Mouse (Mus musculus) spleen, adult 12 weeks (tissue): ENCODE measurements around the gene Hist1h2bn.

Experiments
- DNase-seq: peaks from one replicate; pipeline ENCODE4 v3.0.0; 2022; ENCODE audit warnings: low spot score

The Hist1h2bn gene

DNA sequence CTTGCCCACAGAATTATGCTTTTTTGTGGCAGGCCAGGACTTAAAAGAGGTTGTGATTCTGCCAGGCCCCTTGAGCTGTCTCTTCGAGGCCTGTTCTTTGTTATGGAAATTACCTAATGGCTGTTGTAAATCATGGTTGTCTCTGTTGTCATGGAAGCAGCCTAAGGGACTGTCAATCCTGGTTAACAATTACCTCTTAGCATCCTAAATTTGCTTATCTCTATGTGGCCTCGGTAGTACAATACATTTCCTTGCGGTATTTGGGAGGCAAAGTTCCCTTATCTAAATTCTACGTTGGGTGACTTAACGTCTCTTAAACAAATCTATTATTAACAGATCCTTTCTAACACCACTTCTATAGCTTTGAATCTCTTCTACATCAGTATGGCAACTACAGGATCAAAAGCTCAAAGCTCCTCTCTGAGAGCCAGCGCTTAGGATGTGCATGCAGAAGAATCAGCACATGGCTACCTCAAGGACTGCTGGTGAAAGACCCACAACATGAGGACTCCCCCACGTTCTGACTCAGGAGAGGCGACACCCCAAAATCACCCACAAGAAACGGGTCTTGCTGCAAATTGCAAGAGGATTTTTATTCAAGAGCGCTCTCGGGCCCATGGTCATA lies 25.9 kb upstream of the Hist1h2bn start:
- DNase-seq, result no peak

DNA sequence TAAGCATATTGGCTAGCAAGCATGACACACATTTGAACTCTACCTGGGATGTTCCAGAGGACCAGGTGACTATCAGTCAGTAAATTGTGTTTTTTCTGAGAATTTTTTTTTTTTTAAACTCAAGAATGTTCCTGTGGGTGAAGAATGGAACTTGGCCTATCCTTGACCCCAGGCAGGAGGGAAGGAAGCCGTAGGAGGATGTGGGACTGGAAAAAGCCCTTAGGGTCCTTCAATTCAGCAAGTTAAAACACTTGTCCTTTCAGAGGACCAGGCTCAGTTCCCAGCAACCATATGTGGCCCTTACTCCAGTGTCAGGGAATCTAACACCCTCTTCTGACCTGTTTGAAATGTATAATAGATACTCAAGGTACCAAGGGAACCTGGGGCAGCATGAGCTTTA lies 24.4 kb upstream of the Hist1h2bn start:
- DNase-seq, result no peak

DNA sequence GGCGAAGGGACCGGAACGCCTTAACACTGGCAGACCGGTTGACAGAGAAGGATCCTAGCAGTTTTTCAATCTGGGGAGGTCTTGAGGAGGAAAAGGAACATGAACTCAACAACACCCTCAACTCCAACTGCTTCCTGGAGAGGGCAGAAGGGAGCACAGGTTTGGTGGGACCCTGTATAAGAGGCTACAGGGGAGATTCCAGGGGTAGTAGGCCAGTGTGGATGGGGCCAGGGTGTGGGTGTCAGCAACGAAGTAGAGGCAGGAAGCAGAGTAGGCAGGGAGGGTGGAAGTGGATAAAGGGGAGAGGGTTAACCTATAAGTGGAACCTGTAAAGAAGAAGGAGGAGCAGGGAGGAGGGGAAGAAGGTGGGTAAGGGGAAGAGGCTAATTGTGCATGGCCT lies 20.5 kb upstream of the Hist1h2bn start:
- no peak for DNase-seq

DNA sequence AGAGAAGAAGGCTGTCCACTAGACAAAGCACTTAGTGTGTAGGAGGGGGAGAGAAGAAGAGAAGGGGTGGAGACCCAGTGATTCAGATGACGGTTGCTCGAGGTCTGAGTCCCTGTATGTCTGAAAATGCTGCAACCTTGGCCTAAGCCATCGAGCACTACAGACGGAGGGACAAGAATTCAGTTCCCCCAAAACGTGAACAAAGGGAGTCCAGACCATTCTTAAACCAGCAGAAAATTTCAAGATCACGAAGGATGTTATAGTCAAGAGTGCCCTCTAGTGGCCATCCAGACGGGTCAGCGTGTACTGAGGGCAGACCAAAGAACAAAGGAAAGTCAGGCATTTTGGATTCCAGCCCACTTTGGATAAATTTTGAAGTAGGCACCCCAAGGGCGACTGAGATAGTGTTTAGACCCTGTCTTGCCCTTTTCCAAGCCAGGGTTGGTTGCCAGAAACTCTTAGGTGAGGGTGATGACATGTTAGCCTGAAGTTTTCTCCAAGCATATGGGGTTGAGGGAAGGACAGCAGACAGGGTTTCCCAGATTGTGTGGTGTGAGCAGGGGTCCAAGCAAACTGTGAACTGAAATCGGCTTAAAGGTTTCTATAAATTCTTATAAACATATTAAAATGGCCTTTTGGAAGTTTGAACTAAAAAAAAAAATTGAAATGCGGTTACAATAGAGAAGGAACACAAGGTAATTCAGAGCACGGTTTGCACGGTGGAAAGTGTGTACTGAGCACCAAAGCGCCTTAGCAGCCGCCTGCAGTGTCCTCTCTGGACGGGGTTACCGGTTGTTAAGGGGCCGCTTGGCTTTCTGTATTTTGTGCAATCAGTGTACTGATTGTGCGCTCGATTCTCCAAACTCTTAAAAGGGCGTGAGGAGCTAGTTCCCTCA lies 19.7 kb upstream of the Hist1h2bn start:
- peak; percentile 72 for DNase-seq

DNA sequence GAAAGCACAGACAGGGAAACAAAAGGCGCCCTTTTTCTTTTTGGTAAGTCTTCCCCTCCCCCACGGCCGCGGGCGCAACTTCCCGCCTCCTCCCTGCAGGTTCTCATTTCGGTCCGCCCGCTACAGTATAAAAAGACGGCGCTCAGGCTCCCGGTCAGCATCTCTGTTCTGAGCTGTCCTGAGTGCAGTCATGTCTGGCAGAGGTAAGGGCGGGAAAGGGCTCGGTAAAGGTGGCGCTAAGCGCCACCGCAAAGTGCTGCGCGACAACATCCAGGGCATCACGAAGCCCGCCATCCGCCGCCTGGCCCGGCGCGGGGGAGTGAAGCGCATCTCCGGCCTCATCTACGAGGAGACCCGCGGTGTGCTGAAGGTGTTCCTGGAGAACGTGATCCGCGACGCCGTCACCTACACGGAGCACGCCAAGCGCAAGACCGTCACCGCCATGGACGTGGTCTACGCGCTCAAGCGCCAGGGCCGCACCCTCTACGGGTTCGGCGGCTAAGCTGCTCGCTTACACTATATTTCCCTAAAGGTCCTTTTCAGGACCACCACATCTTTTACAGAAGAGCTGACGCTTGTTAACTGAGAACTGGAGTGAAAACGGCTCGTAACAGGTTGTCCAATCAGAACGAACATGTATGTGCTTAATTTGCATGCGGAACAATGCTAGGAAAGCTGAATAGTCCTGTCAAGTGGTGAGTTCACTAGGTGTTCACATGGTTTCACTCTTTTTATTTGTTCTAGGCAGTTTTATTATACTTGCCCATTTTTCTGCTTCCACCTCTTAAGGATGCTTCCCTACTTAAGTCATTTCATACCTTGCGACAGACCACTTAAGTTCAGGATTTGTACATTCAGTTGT lies 18.8 kb upstream of the Hist1h2bn start, which contains the start of gene Hist1h4j:
TSS of gene Hist1h4j (plus strand) at position 159 of the 862 bp plus-strand sequence.
- DNase-seq, result peak; percentile 84

DNA sequence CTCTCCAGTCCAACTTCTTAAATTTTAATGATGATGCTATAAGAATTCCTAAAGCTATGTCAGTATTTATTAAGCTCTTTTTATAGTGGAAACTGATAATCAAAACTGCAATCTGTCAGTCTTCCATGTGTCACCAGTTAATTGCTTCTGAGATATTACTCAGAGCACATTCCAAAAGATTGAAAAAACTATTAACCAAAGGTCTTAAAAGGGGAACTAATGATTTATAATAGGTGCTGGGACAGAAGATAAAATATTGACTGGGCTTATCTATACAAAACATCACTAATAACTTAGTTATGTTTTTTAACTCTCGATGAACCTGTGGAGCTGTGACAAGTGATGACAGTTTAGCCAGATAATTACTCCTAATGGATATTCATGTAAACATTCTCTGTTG lies 8.9 kb upstream of the Hist1h2bn start:
- no peak for DNase-seq

DNA sequence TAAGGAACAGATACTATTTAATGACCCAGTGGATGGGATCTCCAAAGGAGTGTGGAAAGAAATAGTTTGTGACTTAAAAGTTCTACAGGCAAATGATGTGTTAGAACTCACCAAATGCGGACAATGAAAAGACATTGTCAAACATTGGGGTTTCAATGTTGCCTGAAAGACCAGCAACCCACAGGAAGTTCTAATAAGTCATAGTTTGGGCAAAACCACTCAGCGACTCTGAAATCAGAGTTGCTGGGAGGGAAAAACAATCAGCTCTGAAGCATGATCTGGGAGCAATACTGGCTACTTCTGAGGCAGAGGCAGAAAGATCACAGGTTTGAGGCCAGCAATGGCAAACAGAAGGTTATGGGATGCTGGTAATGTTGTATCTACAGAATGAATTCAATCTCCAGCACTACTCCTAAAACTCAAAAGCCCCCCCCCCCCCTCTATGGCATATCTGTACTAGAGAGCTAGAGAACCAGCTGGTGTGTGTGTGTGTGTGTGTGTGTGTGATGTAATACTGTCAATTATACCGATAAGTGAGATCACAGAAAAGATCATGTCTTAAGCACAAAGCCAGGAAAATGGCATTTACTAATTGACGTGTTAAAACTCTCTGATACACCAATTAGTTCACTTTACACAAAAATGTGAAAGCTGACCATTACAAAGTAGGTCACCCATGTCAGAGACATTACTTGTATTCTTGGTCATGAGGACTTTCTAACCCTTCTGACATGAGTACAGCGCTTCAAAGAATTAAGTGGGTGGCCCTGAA lies 4.3 kb upstream of the Hist1h2bn start:
- DNase-seq, result peak; percentile 13

DNA sequence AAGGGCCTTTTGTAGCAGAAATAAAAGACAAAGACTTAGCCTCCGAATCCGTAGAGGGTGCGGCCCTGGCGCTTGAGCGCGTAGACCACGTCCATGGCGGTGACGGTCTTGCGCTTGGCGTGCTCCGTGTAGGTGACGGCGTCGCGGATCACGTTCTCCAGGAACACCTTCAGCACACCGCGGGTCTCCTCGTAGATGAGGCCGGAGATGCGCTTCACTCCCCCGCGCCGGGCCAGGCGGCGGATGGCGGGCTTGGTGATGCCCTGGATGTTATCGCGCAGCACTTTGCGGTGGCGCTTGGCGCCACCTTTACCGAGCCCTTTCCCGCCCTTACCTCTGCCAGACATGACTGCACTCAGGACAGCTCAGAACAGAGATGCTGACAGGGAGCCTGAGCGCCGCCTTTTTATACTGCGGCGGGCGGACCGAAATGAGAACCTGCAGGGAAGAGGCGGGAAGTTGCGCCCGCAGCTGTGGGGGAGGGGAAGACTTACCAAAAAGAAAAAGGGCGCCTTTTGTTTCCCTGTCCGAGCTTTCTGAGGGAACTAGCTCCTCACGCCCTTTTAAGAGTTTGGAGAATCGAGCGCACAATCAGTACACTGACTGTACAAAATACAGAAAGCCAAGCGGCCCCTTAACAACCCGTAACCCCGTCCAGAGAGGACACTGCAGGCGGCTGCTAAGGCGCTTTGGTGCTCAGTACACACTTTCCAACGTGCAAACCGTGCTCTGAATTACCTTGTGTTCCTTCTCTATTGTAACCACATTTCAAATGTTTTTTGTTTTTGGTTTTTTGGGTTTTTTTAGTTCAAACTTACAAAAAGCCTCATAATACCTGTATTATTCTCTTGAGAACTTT lies 3.5 kb upstream of the Hist1h2bn start, which contains the start of gene Hist1h4k:
TSS of gene Hist1h4k (minus strand) at position 347 of the 859 bp plus-strand sequence.
- DNase-seq, result peak; percentile 86

DNA sequence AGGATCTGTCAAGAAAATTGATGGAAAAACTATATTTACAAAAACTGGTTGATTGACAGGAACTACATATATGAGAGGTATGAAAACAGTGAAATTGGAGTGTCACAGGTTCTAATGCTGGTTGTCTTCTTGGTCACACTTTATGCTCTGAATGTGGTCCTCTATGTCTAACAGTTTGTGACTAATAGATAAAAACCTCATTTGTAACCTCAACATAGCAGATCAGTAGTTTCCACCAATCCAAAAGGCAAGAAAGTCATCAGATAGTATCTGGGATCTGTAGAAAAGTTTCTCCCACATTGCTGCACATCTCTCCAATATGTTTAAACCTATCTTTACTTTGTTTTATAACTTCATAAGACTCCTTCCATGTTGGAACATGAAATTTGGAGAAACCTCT lies 2.5 kb upstream of the Hist1h2bn start:
- DNase-seq, result no peak

DNA sequence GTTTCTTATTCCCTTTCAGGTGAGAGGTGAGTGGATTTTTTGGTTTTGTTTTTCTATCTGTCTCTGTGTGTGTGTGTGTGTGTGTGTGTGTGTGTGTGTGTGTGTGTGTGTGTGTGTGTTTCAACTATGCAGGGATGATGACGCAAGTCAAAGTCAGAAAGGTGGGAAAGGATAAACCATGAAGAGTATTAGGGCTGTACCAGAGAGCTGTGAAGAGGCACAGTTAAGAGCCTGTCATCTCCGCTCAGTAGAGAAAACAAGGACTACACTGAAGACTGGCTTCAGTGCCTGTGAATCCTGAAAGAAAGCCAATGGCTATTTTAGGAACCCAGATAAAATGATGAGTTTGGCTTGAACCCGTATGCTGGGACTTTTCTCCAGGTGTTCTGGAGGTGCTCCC lies 2.1 kb upstream of the Hist1h2bn start:
- DNase-seq, result no peak

DNA sequence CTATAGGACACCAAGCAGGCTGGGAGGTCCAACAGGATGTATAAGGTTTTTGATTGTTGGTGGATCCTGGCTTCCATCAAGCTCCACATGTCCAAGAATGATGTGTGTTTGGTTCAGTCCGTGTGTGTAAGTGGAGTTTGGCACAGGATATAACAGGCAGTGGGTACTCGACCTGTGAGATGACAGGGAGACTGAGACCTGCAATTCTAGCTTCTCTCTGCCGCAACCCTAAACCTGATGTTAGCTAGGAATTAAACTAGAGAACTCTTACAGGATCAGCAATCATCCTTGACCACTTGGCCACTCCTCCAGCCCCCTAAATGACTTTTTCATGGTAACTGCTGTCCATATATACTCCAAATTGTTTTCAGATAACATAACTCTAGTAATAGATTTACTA lies 1.6 kb upstream of the Hist1h2bn start:
- DNase-seq, result peak; percentile 25

DNA sequence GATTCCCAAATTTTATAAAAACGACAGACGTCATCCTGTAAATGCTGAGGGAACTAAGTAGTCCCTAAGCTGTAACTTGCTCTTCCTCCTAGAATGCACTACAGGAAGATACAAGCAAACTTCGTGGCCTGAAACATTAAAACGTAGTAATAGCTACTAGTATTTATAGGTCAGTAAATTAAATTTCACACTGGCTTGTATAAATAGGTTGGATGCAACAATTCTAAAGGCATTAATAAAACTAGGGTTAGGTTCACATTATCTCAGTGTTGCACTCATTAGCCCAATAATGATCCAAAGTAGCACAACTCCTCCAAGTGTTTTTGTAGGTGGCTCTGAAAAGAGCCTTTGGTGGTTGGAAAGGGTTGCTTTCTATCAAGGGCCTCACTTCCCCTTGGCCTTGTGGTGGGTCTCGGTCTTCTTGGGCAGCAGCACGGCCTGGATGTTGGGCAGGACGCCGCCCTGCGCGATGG lies 836 bp upstream of the Hist1h2bn start:
- no peak for DNase-seq

DNA sequence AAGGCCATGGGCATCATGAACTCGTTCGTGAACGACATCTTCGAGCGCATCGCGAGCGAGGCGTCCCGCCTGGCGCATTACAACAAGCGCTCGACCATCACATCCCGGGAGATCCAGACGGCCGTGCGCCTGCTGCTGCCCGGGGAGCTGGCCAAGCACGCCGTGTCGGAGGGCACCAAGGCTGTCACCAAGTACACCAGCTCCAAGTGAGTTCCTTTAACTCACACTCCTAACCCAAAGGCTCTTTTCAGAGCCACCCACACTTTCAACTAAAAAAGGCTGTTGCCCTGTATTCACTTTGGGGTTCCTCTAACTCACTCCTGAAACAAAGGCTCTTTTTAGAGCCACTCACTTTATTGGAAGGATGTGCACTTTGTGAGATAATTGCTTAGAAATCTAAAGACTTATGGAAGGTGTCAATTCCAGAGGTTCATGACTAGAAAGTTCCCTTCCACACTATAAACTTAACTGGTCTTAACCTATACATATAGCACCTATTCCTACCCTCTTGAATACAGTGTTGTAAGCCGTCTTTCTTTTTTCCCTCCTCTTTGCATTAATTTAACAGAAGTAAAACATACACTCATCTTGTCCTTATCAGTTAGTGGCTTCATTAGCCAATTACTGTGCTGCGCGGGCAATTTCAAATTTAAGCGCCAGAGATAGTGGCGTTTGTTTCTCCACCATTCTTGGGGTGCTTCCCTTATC lies 525 bp downstream of the Hist1h2bn start:
- DNase-seq, result peak; percentile 59

DNA sequence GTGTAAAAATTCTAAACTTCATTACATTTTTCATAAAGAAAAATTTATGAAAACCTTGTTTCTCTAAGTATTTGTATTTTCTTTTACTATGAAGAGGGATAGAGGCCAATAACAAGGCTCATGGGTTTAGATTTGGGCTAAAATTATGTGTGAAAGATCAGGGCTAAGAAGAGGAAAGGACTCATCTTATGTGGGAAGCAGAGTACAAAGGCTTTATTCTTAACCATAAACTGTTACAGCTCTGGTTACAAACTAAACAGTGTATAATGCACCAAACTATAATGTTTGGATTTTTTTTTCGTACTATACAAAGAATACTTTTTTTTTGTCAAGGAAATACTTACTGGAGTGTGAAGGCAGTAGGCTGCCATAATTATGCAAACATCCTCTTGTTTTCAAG lies 1.8 kb downstream of the Hist1h2bn start:
- no peak for DNase-seq

DNA sequence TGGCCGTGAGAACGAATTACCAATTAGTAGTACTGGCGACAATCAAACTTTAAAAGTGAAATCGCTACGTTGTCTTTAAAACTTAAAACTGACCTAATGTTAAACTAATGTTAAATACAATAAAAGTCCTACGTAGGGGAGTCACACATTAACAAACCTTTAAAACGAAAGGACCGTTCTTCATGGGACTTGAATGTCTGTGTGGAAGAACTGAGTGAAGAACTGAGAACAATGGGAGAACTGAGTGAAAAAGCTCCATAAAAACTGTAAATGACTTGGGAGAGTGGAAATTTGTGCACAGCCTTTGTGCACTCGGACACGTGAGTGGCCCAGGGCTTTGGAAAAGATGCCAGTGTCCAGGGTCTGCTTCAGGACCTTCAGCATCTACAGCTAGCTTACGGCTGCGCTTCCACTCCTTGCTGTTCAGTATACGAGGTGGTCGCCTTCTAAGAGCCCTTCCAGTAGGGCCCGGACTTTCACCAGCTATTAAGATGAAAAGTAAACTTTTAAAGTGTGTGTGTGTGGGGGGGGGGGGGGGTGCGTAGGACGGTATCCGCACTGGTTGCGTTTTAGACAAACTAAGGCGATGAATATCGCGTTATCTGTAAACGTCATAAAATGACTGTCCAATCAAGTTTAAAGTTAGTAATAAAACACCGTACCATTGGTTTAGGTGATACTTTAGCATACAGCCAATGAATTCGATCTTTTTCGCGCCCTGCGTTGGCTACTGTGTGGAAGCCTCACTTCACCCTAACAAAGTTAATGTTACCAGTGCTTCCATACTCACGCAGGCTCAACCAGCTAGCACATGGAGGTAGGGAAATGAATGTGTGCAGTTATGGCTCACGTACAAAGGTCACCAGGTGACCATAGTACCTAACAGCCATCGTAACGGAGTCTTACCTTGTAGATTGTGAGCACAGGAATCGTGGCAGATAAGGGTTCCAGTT lies 25.2 kb downstream of the Hist1h2bn start:
- DNase-seq, result peak; percentile 73

DNA sequence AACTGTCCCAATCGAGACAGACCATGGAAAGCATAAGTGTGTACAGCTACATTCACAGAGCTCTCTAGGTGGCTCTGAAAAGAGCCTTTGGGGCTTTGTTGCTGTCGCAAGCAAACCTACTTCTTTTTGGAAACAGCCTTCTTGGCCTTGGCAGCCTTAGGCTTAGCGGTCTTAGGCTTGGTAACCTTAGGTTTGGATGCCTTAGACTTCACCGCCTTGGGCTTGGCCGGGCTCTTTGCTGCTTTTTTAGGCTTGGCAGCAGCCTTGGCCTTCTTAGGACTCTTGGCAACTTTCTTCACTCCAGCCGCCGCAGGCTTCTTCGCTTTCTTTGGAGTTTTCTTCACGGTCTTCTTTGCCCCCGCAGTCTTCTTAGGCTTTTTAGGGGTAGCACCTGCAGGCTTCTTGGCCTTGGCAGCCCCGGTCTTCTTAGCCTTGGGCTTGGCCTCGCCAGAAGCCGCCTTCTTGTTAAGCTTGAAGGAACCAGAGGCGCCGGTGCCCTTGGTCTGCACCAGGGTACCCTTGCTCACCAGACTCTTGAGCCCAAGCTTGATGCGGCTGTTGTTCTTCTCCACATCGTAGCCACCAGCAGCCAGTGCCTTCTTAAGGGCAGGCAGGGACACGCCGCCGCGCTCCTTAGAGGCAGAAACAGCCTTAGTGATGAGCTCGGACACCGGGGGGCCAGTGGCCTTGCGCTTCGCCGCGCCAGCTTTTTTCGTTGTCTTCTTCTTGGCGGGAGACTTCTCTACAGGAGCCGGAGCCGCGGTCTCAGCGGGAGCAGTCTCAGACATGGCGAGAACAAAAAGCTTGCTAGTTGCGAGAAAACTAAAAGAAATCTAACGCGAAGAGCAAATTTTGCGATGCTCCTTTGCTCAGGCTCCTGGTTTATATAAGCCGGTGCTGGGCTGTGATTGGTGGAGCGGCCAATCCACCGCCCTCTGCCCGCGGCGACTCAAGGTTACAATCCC lies 26.1 kb downstream of the Hist1h2bn start, which contains the start of gene Hist1h1b:
TSS of gene Hist1h1b (minus strand) at position 859 of the 965 bp plus-strand sequence.
- peak; percentile 81 for DNase-seq

DNA sequence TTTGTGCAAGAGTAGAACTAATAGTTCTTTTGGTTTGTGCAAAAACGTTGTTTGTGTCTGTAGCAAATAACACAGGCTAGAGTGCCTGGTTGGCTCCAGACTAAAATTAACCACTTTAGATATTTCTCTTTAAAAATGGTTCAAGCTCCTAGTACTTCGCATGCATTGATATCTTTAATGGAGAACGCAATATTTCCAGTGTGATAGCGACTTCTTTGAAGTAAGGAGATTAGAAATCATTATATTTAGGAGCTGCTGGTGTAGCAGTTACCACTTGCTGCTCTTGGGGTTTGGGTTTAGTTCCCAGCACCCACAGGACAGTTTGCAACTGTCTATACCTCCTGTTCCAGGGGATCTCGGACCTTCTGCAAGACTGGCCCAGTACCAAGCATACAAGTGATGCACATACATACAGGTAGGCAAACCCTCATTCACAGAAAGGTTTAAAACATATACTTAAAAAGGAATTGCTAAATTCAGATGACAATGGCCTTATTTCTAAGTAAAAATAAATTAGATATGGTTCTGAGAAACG lies 27.2 kb downstream of the Hist1h2bn start:
- no peak for DNase-seq
